ENCODE assay signal across 24 mouse cellular contexts in the genomic region with DNA sequence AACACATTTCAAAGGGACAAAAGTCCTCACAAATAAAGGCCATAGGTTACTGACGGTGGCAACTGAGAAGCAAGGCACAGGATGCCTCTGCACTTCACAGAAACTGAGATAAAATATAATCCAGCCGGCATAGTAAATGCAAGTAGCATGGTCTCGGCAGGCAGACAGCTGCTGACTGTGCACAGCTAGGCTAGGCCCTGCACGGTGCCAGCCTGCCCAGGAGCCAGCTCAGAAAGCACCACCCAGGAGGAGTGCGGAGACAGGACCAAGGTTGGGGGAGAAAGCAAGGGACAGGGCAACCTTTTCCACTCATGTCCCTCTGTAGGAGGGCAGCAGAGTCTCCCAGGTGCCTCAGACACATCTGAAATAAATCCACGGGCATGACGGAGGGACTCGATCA. TPM values are rescaled to one million over a fixed set of nuclear protein-coding genes. Genes with fewer than 3 reads are reported as not detected.
A peak's percentile ranks its signal among the peaks of the same experiment; 100 is the strongest.
DNase-seq lines count a peak whose midpoint lies in the region; ATAC-seq and TF ChIP-seq lines count a peak whose summit lies in the region.
"Had no signal": no experiment of that assay in that cellular context is flagged by ENCODE, and none has a peak within 500 bp of the region (broad histone marks: within the 10 kb centered on the region; RNA-seq: fewer than 3 reads in every experiment).

No protein-coding gene starts in this region.

- whole genome bisulfite sequencing in forebrain, postnatal 0 days, result 45% methylated on average over 8 of the region's 8 CpGs
- 81% methylated on average over 8 of the region's 8 CpGs for WGBS in forebrain, embryonic 11.5 days
- WGBS in hindbrain, postnatal 0 days, result 40% methylated on average over 8 of the region's 8 CpGs
- WGBS in hindbrain, embryonic 10.5 days, result 87% methylated on average over 8 of the region's 8 CpGs
- WGBS in midbrain, embryonic 14.5 days, result 76% methylated on average over 8 of the region's 8 CpGs
- 69% methylated on average over 8 of the region's 8 CpGs for WGBS in midbrain, embryonic 15.5 days
- WGBS in heart, embryonic 10.5 days, result 82% methylated on average over 8 of the region's 8 CpGs

- no peaks in the 10 kb centered on the region for H3K27me3 ChIP-seq in forebrain, postnatal 0 days (ENCODE audit: insufficient read depth, low read length)
- H3K27me3 ChIP-seq in forebrain, embryonic 11.5 days (ENCODE audit: control insufficient read depth, insufficient read depth, low read length), result no peaks in the 10 kb centered on the region
- H3K27me3 ChIP-seq in hindbrain, postnatal 0 days (ENCODE audit: insufficient read depth, low read length), result no peaks in the 10 kb centered on the region
- H3K27me3 ChIP-seq in hindbrain, embryonic 10.5 days (ENCODE audit: insufficient read depth, poor library complexity, severe bottlenecking), result no peaks in the 10 kb centered on the region
- no peaks in the 10 kb centered on the region for H3K27me3 ChIP-seq in midbrain, embryonic 14.5 days (ENCODE audit: control insufficient read depth, insufficient read depth, low read length)
- no peaks in the 10 kb centered on the region for H3K27me3 ChIP-seq in midbrain, embryonic 15.5 days (replicated peaks)
- no peaks in the 10 kb centered on the region for H3K27me3 ChIP-seq in heart, embryonic 10.5 days (ENCODE audit: insufficient read depth, poor library complexity, severe bottlenecking)
- H3K27me3 ChIP-seq: limb, embryonic 15.5 days; liver, embryonic 15.5 days; stomach, embryonic 15.5 days had no signal

- H3K9ac ChIP-seq in forebrain, postnatal 0 days, result no peak overlapping the region
- no peak overlapping the region for H3K9ac ChIP-seq in forebrain, embryonic 11.5 days (ENCODE audit: low read length)
- H3K9ac ChIP-seq in hindbrain, postnatal 0 days (replicated peaks; ENCODE audit: low read length), result no peak overlapping the region
- H3K9ac ChIP-seq in midbrain, embryonic 14.5 days (replicated peaks; ENCODE audit: low read length), result no peak overlapping the region
- H3K9ac ChIP-seq in midbrain, embryonic 15.5 days, result no peak overlapping the region
- H3K9ac ChIP-seq: limb, embryonic 15.5 days; liver, embryonic 15.5 days; lung, embryonic 14.5 days; stomach, embryonic 15.5 days had no signal

- no peak overlapping the region for H3K4me3 ChIP-seq in forebrain, postnatal 0 days (ENCODE audit: low read depth, low read length)
- no peak overlapping the region for H3K4me3 ChIP-seq in forebrain, embryonic 11.5 days (ENCODE audit: low read depth, low read length)
- H3K4me3 ChIP-seq in hindbrain, postnatal 0 days (ENCODE audit: low read length), result no peak overlapping the region
- H3K4me3 ChIP-seq in hindbrain, embryonic 10.5 days, result no peak overlapping the region
- no peak overlapping the region for H3K4me3 ChIP-seq in midbrain, embryonic 14.5 days (replicated peaks; ENCODE audit: low read depth, low read length)
- H3K4me3 ChIP-seq in midbrain, embryonic 15.5 days, result no peak overlapping the region
- no peak overlapping the region for H3K4me3 ChIP-seq in heart, embryonic 10.5 days
- H3K4me3 ChIP-seq: erythroblast, embryonic 14.5 days; limb, embryonic 10.5 days; limb, embryonic 15.5 days; liver, embryonic 15.5 days; stomach, embryonic 15.5 days had no signal

- peak; percentile 30 for DNase-seq in forebrain, postnatal 0 days
- DNase-seq in forebrain, embryonic 11.5 days (ENCODE audit: low spot score), result no peak
- DNase-seq in hindbrain, postnatal 0 days (ENCODE audit: low spot score), result no peak
- DNase-seq in hindbrain, embryonic 10.5 days (ENCODE audit: low spot score), result no peak
- no peak for DNase-seq in midbrain, embryonic 14.5 days
- DNase-seq in heart, embryonic 10.5 days (ENCODE audit: low spot score), result no peak
- DNase-seq: adrenal gland, postnatal 25 days; cerebellum, adult 18-20 months; cerebellum, postnatal 14 days; gastrocnemius, postnatal 10 days; heart, postnatal 14 days; kidney, postnatal 14 days; layer of hippocampus, adult 9-11 months; lung, embryonic 14.5 days; lung, postnatal 14 days; right cerebral cortex, postnatal 25 days had no signal

- H3K27ac ChIP-seq in forebrain, postnatal 0 days (ENCODE audit: low read depth, low read length), result no peak overlapping the region
- H3K27ac ChIP-seq in forebrain, embryonic 11.5 days (ENCODE audit: low read depth, low read length), result no peak overlapping the region
- peak overlapping the region; percentile 2; the same call in 1 of the 2 replicates for H3K27ac ChIP-seq in hindbrain, postnatal 0 days
- H3K27ac ChIP-seq in hindbrain, embryonic 10.5 days, result no peak overlapping the region
- H3K27ac ChIP-seq in midbrain, embryonic 14.5 days (replicated peaks; ENCODE audit: low read depth, low read length), result 0 out of 2 replicates have a peak overlapping the region, but pooled peaks have one; percentile 41
- no peak overlapping the region for H3K27ac ChIP-seq in midbrain, embryonic 15.5 days
- H3K27ac ChIP-seq in heart, embryonic 10.5 days, result no peak overlapping the region
- H3K27ac ChIP-seq: limb, embryonic 10.5 days; limb, embryonic 15.5 days; liver, embryonic 15.5 days; stomach, embryonic 15.5 days had no signal

- H3K4me2 ChIP-seq in forebrain, postnatal 0 days (ENCODE audit: low read depth), result no peak overlapping the region
- H3K4me2 ChIP-seq in forebrain, embryonic 11.5 days (ENCODE audit: low read depth, low read length, severe bottlenecking), result no peak overlapping the region
- no peak overlapping the region for H3K4me2 ChIP-seq in hindbrain, postnatal 0 days (ENCODE audit: low read depth, low read length)
- H3K4me2 ChIP-seq in midbrain, embryonic 14.5 days (ENCODE audit: low read length), result no peak overlapping the region
- H3K4me2 ChIP-seq in midbrain, embryonic 15.5 days, result no peak overlapping the region
- H3K4me2 ChIP-seq: limb, embryonic 15.5 days; liver, embryonic 15.5 days; lung, embryonic 14.5 days; stomach, embryonic 15.5 days had no signal

- TF ChIP-seq CTCF in forebrain, postnatal 0 days (IDR thresholded peaks at IDR 0.05; ENCODE audit: low read depth), result no peak
- no peak for TF ChIP-seq CTCF in hindbrain, postnatal 0 days (IDR thresholded peaks at IDR 0.05; ENCODE audit: low read depth)

- 0 out of 2 replicates have a peak, but pooled peaks cover 9% of the 10 kb centered on the region for H3K9me3 ChIP-seq in forebrain, postnatal 0 days (ENCODE audit: low read length)
- H3K9me3 ChIP-seq in forebrain, embryonic 11.5 days (ENCODE audit: control insufficient read depth, low read length), result peaks cover 2% of the 10 kb centered on the region; the same call in 1 of the 2 replicates
- no peaks in the 10 kb centered on the region for H3K9me3 ChIP-seq in hindbrain, postnatal 0 days (ENCODE audit: low read length)
- H3K9me3 ChIP-seq in hindbrain, embryonic 10.5 days, result peaks cover 13% of the 10 kb centered on the region
- peaks cover 11% of the 10 kb centered on the region for H3K9me3 ChIP-seq in midbrain, embryonic 14.5 days (ENCODE audit: control insufficient read depth, low read length)
- H3K9me3 ChIP-seq in midbrain, embryonic 15.5 days, result no peaks in the 10 kb centered on the region
- 0 out of 2 replicates have a peak, but pooled peaks cover 6% of the 10 kb centered on the region for H3K9me3 ChIP-seq in heart, embryonic 10.5 days
- H3K9me3 ChIP-seq: limb, embryonic 10.5 days; limb, embryonic 15.5 days; liver, embryonic 15.5 days; stomach, embryonic 15.5 days had no signal

- H3K36me3 ChIP-seq in forebrain, postnatal 0 days (ENCODE audit: insufficient read depth), result no peaks in the 10 kb centered on the region
- no peaks in the 10 kb centered on the region for H3K36me3 ChIP-seq in forebrain, embryonic 11.5 days (ENCODE audit: control insufficient read depth, insufficient read depth, low read length)
- no peaks in the 10 kb centered on the region for H3K36me3 ChIP-seq in hindbrain, postnatal 0 days (ENCODE audit: insufficient read depth, low read length)
- peaks cover 19% of the 10 kb centered on the region for H3K36me3 ChIP-seq in hindbrain, embryonic 10.5 days
- H3K36me3 ChIP-seq in midbrain, embryonic 14.5 days (ENCODE audit: control insufficient read depth, insufficient read depth, low read length), result no peaks in the 10 kb centered on the region
- H3K36me3 ChIP-seq in midbrain, embryonic 15.5 days (replicated peaks), result 0 out of 2 replicates have a peak, but pooled peaks cover 4% of the 10 kb centered on the region
- peaks cover 7% of the 10 kb centered on the region; the same call in 1 of the 2 replicates for H3K36me3 ChIP-seq in heart, embryonic 10.5 days
- H3K36me3 ChIP-seq: liver, embryonic 15.5 days; stomach, embryonic 15.5 days had no signal

- peaks cover 22% of the 10 kb centered on the region for H3K4me1 ChIP-seq in forebrain, postnatal 0 days (ENCODE audit: insufficient read depth)
- H3K4me1 ChIP-seq in forebrain, embryonic 11.5 days (replicated peaks; ENCODE audit: control insufficient read depth, insufficient read depth, low read length), result peaks cover 4% of the 10 kb centered on the region; the same call in 1 of the 2 replicates
- H3K4me1 ChIP-seq in hindbrain, postnatal 0 days (ENCODE audit: insufficient read depth, low read length), result peaks cover 38% of the 10 kb centered on the region
- peaks cover 39% of the 10 kb centered on the region for H3K4me1 ChIP-seq in hindbrain, embryonic 10.5 days (replicated peaks)
- H3K4me1 ChIP-seq in midbrain, embryonic 14.5 days (ENCODE audit: control insufficient read depth, insufficient read depth, low read length), result peaks cover 26% of the 10 kb centered on the region
- peaks cover 24% of the 10 kb centered on the region for H3K4me1 ChIP-seq in midbrain, embryonic 15.5 days
- peaks cover 49% of the 10 kb centered on the region for H3K4me1 ChIP-seq in heart, embryonic 10.5 days

- ATAC-seq in forebrain, postnatal 0 days, result peak; percentile 43
- no peak for ATAC-seq in forebrain, embryonic 11.5 days (replicated peaks; ENCODE audit: low FRiP score)
- no peak for ATAC-seq in hindbrain, postnatal 0 days
- no peak for ATAC-seq in midbrain, embryonic 14.5 days (ENCODE audit: low FRiP score, low TSS enrichment)
- no peak for ATAC-seq in midbrain, embryonic 15.5 days (replicated peaks)
- ATAC-seq: CD4-positive, CD25-positive, alpha-beta regulatory T cell, adult 4 months had no signal

RNA-seq across cellular contexts. Expression of a gene that starts 44.0 kb away (rescaled TPM):
- total RNA-seq in forebrain, postnatal 0 days (2014; rRNA removed), result 45.3 and 47.0 TPM in 2 replicates
- polyA plus RNA-seq in forebrain, postnatal 0 days (2015; fragmentation: Nextera tagmentation; extraction: Ambion mirVana), result 15.2 and 15.8 TPM in 2 replicates
- polyA plus RNA-seq in forebrain, embryonic 11.5 days (2014; fragmentation: Nextera tagmentation; extraction: Ambion mirVana), result 6.8 and 7.3 TPM in 2 replicates
- 62.3 and 69.5 TPM in 2 replicates for total RNA-seq in hindbrain, postnatal 0 days (2014; rRNA removed)
- polyA plus RNA-seq in hindbrain, postnatal 0 days (2015; fragmentation: Nextera tagmentation; extraction: Ambion mirVana), result 19.9 and 21.4 TPM in 2 replicates
- polyA plus RNA-seq in hindbrain, embryonic 10.5 days (2016; fragmentation: Nextera tagmentation; extraction: Ambion mirVana), result 5.8 and 6.3 TPM in 2 replicates
- polyA plus RNA-seq in midbrain, embryonic 14.5 days (2014; fragmentation: Nextera tagmentation; extraction: Ambion mirVana), result 18.0 TPM in 2 replicates
- 16.9 and 17.6 TPM in 2 replicates for polyA plus RNA-seq in midbrain, embryonic 15.5 days (2015; fragmentation: Nextera tagmentation; extraction: Ambion mirVana)
- polyA plus RNA-seq in heart, embryonic 10.5 days (2016; fragmentation: Nextera tagmentation; extraction: Ambion mirVana), result 5.8 and 7.2 TPM in 2 replicates
- total RNA-seq: neutrophil, adult 5-6 weeks had no signal
- polyA plus RNA-seq: CD4-positive, CD25-positive, alpha-beta regulatory T cell, adult 4 months; erythroblast, embryonic 14.5 days had no signal

Comparison
In these comparisons a context has a peak if more than half of its experiments do, and no peak if none do; other contexts are left out.
1. H3K27ac ChIP-seq: peak in hindbrain, postnatal 0 days (single experiment) and midbrain, embryonic 14.5 days (single experiment); none in forebrain, postnatal 0 days (single experiment), forebrain, embryonic 11.5 days (single experiment), hindbrain, embryonic 10.5 days (single experiment), midbrain, embryonic 15.5 days (single experiment) and heart, embryonic 10.5 days (single experiment).